Mouse (Mus musculus): Measurements from ENCODE around the gene Hyls1.

The Hyls1 gene

DNA sequence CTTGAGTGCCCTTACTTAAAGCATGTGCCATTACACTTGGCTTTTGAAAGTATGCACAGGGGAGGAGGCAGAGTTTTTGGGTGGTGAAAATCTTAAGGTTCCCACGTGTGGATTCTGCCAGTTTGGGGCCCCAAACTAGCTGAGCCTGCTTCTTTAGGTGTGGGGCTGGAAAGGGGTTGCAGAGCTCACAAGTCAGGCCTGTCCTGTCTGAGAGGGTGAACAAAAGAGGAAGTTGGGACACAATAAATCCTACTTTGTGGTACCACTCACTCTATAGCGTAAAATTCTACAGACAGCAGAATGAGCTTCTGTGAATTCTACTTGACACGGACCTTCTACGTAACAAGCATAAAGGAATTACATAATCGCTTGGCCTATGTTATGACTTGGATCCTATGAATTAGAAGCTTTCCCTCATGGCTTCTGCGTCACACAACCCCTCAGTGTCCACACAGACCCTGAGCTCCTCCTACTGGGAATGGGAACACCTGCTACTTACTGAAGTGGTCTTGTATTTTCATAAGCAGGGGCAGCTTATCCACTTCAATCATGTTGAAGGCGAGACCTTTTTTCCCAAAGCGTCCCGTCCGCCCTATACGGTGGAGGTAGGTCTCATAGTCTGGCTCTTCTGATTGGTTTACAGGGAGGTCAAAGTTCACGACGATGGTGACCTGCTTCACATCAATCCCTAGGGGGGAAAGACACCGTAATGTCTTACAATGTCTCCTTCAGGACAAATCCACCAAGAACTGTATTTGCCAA, 26.9 kb downstream of the Hyls1 start:
- DNase-seq (ENCODE audit: low read depth), result no peak

DNA sequence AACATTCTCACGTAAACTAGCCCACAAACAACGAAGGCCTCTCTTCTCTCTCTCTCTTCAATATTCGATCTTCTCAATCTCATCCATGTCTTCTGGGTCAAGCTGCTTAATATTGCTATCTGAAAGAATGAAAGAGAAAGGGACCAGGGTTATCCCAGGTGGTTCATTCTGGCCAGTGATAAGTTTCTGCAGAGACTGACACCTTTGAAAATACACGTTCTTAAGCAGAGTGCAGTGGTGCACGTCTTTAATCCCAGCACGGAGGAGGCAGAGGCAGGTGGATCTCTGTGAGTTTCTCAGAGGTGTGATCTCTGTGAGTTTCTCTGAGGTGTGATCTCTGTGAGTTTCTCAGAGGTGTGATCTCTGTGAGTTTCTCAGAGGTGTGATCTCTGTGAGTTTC, 28.3 kb downstream of the Hyls1 start:
- no peak for DNase-seq (ENCODE audit: low read depth)

DNA sequence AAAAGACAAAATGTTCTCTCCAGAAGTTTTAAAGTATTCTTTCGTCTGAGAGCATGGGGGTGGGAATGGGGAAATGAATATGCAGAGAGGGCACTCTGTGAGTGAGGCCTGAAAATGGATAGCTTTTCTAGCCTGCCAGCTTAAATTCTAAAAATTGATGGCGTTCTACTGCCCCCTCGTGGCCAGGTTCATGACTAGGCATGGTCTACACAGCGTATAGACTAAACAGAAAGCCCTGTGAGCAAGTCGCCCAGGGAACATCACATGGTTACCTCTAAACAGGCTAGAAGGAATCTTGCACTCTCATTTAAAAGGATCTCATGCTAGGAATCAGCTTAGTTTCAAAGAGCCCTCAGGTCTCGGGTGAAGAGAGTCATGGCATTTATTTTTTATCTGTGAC, 28.7 kb downstream of the Hyls1 start:
- peak; percentile 86 for DNase-seq (ENCODE audit: low read depth)

DNA sequence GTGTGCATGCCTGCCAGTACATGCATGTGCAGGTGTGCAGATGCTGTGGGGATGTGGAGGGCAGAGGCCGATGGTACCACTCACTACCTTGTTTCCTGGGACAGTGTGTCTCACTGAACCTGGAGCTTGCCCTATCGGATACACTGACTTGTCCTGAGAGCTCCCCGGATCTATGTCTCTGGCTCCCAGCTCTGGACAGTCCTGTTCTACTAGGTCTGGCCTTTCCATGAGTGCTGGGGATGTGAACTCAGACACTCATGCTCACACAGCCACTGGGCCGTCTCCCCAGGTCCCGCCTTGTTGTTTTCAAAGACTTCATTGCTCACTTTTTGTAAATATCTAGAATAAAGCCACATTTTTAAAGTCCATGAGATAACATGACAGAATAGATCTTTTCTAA, 29.2 kb downstream of the Hyls1 start:
- no peak for DNase-seq (ENCODE audit: low read depth)

DNA sequence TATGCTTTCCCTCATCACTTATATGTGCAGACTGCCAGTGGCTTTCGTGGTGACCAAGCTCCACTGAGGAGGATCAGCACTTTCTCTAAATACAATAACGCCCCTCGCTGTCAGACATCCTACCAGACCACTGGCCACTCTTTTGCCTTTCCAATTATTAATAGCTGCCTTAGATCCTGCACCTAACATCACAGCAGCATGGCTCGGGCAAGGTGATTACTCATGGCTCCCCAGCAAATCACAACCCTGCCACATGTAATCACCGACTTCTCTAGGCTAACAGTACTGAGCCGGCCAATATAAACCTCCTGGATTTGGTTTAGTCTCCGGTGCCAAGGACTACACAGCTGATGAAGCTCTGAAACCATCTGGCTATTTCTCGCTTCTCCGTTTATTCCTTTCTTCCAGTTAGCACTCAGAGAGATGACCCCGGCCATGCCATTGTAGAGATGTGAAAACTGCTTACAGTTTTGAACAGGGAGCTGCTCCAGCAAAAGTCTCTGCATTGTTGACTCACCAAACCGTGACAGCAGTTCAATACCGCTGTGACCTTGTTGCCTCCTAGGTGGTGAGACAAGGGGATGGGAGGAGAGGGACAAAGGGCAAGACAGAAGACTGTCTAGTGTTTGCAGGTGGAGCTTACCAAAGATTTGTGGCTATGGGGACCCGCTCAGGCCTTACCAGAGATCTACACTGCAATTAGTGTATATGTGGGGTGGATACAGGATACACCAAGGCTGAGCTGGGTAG, 31.0 kb downstream of the Hyls1 start:
- no peak for DNase-seq (ENCODE audit: low read depth)

DNA sequence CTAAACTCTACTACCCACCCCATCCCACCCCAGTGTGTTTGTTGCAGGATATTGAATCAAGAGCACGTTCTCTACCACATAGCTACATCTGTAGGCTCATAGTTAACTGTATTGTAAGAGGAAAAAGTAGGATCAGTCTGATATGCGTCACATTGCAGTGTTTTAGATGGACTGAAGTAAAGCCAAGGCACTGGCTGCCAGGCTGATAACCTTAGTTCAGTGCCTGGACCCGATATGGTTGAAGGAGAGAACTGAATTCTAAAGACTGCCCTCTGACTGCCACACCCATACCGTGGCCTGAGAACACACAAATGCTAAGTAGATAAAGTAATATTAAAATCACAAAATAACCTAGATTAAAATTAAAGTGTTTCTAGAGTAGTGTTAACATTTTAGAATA, 34.3 kb downstream of the Hyls1 start:
- DNase-seq (ENCODE audit: low read depth), result no peak

DNA sequence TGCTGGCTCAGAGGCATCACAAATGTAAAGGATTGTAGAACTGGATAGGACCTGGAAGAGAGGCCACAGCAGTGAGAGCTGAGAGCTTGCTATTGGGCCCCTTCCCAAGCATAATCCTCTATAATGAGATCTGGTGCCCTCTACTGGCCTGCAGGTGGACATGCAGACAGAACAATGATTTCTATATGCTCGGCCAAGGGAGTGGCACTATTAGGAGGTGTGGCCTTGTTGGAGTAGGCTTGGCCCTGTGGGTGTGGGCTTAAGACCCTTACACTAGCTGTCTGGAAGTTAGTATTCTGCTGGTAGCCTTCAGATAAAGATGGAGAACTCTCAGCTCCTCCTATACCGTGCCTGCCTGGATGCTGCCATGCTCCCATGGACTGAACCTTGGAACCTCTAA, 35.1 kb downstream of the Hyls1 start:
- DNase-seq (ENCODE audit: low read depth), result peak; percentile 66

DNA sequence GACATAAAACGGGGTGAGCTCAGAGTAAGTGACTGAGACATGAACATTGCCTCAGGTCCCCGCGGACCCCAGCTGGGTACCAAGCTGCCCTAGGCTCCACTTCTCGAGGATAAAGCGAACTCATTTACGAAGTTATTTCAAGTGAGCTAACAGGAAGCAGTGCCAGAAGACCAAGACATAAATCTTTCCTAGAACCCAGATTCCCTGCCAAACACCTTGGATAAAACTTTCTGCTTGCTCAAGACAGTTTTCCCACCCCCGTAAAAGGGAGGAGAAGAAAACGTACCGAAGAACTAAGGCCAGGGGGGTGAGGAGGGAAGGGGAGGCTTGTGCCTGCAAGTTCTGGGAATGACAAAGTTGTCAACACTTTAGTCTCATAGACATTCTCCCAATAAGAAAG, 36.9 kb downstream of the Hyls1 start:
- no peak for DNase-seq (ENCODE audit: low read depth)

DNA sequence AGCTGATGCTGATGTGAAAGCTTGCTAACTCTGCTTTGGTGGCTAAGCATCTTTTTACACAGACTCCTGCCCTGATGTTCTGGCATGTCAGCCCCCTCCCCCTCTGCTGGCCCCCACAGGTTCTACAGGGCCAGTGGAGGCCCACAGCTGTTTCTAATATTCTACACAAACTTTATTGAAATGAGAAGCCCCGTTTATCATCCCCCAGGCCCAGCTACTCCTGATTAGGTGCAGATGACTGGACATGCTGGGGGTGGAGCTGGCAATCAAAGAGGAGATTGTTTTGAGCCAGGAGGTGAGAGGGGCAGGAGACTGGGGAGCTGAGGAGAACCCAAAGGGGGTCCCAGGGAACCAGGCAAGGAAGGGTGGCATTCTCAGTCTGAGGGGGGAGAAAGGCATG, 40.4 kb downstream of the Hyls1 start:
- no peak for DNase-seq (ENCODE audit: low read depth)

DNA sequence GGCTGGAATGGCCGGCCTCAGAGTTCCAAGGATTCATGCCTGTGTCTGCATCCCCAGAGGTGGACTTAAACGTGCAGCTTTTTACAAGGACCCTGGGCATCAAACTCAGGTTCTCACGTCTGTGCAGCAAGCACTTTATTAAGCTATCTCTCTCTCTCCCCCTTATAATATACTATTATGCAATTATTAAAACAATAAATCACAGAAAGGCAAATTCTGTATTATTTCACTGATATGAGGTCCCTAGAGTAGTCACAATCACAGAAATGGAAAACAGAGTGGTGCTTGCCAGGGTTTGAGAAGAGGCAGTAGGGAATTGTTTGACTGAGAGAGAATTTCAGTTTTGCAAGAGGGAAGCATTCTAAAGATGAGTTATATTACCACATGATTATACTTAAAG, 41.1 kb downstream of the Hyls1 start:
- no peak for DNase-seq (ENCODE audit: low read depth)

DNA sequence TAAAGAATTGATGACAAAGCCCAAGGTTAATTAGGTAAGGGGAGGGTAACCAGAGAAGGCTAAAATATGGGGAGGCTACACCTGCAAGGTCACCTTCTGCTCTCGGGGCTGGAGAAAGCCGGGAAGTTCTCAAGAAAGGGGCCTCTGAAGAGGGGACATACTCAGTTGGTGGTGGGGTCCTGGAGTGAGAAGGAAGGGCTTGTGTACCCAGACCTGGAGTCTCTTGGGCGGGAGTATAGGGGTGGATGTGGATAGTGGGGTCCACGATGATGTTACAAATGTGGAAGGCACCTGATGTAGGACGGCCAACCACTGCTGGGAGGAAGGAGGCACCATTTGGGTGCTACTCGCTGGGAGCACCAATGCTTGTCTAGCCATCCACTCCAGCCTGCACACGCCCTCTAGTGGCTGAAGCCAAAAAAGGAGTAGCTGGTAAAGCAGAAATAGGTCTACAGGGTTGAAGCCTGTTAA, 46.2 kb downstream of the Hyls1 start:
- DNase-seq (ENCODE audit: low read depth), result peak; percentile 80

DNA sequence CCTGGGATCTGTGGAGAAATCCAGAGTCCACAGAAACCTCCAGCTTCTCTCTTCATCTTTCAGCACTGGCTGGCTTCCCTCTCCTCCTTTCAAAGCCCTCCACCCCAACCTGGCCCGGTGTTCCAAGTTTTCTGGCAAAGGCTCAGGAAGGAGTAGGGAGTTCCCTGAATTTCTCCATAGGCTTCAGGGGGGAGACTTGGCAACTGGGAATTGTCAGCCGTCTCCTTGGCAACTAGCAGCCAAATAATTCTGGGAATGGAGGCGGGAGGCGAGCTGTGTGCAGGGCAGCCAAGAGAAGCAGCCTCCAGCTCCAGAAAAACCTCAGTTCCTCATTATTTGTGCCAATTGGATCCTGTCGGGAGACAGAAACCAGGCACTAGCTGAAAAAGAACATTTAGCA, 46.7 kb downstream of the Hyls1 start:
- DNase-seq (ENCODE audit: low read depth), result no peak

DNA sequence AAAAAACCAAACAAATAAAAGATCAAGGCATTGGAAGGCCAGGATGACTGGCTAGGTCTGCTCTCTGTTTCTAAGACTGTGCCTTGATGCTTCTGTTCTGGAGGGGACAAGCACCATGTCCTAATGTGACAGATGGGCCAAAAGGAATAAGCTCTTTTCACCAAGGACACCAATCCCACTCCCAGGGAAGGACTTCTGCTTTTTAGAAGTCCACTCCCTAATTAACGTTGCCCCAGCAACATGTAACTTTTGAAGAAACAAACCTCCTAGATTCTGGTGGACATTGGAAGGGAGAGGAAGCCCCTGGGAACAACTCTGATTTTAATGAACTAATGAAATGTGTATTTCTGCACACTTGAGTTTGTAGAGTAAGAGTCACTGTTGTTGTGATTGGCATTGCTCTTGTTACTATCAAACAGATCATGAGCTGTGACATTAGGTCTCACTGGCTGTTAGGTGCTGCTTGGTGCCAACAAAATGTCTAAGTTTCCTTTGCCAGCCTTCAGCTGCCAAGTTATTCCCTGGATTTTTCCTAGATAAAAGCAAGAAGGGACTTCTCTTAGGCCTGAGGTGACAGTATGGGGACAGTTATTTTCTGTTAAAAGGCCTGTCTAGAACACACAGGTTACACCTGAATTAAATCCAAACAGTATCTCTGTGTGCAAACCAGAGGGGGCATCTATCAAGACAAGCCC, 47.2 kb downstream of the Hyls1 start:
- DNase-seq (ENCODE audit: low read depth), result no peak

DNA sequence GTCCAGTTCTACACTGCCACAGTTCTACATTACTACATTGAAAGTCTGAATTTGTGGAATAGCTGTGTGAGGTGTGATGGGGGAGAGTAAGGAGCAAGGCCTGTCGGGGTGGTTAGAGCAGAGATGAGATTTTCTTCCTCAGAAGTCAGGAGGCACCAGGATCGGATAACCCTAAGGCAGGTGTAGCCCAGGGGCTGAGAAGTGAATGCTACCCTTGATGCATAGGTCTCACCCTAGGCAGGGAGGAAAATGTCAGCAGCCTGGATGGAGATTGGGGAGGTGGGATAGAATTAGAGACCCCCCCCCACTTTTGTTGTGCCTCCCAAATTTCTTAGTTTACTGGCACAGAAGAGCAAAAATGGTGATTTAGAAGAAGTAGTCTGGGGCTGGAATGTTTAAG, 48.0 kb downstream of the Hyls1 start:
- DNase-seq (ENCODE audit: low read depth), result no peak

DNA sequence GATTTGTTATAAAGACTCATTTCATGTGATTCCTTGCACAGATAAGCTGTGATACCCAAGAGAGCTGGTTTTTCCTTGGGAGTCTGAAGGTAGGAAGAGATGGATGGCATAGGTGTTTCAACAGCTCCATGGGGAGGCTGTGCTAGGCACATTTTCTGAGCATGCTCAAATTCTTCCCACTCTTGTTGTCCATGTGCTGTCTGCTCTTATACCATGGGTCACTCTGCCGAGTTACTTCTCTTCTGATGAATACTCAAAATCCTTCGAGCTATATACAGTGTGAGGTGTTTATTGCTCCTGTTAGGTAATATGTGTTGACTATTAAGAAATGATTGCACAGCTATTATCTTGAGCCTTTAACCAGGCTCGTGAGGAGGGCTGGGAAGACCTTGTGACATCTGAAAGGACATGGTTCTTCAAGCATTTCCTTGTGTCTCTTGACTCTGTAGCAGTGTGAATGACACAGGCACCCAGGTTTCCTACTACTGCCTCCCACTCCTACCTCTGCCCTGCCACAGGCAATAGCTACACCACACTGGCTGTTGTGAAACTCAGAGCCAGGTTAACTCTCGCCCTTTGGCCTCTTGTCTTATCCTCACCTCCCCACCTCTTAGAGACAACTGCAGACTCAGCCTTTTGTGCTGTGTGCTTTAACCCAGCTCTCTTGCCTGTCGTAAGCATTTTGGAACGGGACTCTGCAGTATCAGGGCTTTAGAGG, 49.4 kb downstream of the Hyls1 start:
- no peak for DNase-seq (ENCODE audit: low read depth)

DNA sequence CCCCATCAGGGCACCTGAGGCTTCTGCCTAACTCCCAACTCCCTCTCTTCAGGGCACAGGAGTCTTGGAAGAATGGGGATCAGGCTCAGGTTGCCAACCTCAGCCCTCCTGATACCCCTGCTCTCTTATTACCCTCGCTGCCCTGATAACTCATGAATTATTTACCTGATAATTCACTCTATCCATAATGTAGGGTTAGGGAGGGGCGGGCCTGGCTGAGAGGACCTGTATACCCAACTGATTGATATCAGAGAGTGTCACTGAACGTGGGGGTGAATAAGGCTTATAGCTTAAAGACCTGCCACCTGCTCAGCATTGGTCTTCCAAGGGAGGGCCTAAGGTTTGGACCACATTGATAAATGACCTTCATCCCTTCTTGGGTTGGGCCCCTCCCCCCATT, 52.0 kb downstream of the Hyls1 start, which contains the start of gene Gm1113:
Gene Gm1113 (minus strand): TSS at position 101 of the 400 bp plus-strand sequence.
- DNase-seq (ENCODE audit: low read depth), result no peak

DNA sequence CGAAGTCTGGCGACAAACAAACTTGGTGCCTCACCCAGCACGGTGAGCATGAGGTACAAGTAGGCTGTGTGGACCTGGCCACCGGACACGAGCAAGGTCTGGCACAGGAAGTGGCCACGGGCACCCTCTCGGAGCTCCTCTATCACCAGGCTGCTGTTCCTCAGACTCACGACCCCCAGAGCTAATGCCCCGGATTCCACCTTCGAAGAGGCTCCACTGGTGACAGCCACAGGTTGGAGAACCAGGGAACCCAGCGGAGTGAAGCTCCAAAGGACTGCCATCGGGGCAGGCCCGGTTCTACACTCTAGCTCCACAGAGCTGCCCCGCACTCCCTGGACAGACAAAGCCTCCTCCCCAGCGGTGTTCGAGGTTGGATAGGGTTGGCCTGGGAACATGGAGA, 53.5 kb downstream of the Hyls1 start:
- DNase-seq (ENCODE audit: low read depth), result no peak

DNA sequence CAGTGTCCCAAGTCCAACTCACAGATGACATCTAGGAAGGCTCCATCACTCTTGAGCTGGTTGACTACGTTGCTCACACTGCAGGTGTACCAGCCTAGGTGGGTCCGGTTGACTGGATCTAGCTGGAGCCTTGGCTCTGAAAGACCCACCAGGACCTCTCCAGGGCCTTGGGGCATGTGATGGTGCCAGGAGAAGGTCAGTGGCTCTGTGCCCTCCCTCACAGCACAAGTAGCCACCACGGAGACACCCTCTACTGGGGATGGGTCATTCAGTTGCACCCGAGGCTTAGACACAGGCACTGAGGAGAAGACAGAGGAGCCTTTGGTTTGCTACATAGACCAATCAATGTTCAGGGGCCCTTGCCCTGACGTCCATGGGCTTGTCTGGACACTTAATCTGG, 54.0 kb downstream of the Hyls1 start:
- DNase-seq (ENCODE audit: low read depth), result no peak

DNA sequence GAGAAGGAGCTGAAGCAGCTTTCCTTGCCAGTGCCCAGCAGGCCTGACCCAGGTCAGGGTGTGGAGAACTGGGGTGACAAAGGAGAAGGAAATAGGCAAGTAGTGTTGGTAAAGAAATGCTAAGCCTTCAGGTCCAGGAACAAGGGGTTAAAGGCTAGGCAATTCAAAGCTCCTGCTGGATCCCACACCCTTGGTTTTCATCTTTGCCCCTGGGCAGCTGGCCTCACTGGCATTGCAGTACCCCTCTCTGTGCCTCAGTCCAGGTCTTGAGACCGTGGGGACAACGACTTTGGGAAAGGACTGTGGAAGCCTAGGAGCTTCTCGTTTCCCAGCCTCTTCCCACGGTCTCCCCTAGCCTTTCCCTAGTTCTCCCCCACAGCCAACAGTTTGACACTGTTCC, 56.3 kb downstream of the Hyls1 start:
- no peak for DNase-seq (ENCODE audit: low read depth)
